Mouse (Mus musculus) midbrain, embryonic 11.5 days (tissue): ENCODE measurements around the gene Chd2. TPM values are rescaled to one million over a fixed set of nuclear protein-coding genes. Genes with fewer than 3 reads are reported as not detected.
"Not testable (repeated sequence)": the region's sequence is repeated elsewhere in the genome, so short reads cannot be mapped to it uniquely, and the experiment has no call there.

Experiments used
- ATAC-seq: fragments of 200-750 bp; cut with Nextera tagmentation; 2 replicates; pipeline ENCODE4 v1.8.0; 2017; ENCODE audit warnings: moderate TSS enrichment, moderate library complexity; ENCODE audit not compliant: low FRiP score
- DNase-seq: peaks from one replicate; pipeline ENCODE4 v3.0.0; 2015; ENCODE audit warnings: low spot score; ENCODE audit errors: missing footprints
- H3K27ac ChIP-seq: fragments of 300-500 bp; sonication (generic); 2 replicates; pipeline ENCODE4 v1.5.1; 2014; ENCODE audit warnings: low read depth, low read length
- H3K27me3 ChIP-seq: fragments of 300-500 bp; sonication (generic); 2 replicates; pipeline ENCODE4 v1.6.1; 2014; ENCODE audit warnings: mild to moderate bottlenecking, low read length, moderate library complexity, mixed read lengths; ENCODE audit not compliant: control insufficient read depth, insufficient read depth
- H3K36me3 ChIP-seq: fragments of 300-500 bp; sonication (generic); 2 replicates; pipeline ENCODE4 v1.6.1; 2014; ENCODE audit warnings: mild to moderate bottlenecking, low read length, moderate library complexity, mixed read lengths; ENCODE audit not compliant: control insufficient read depth, insufficient read depth
- H3K4me1 ChIP-seq: fragments of 300-500 bp; sonication (generic); 2 replicates; pipeline ENCODE4 v1.6.1; 2014; ENCODE audit warnings: low read length; ENCODE audit not compliant: control insufficient read depth, insufficient read depth
- H3K4me2 ChIP-seq: fragments of 300-500 bp; sonication (generic); 2 replicates; pipeline ENCODE4 v1.6.1; 2014; ENCODE audit warnings: mild to moderate bottlenecking, moderate library complexity
- H3K4me3 ChIP-seq: fragments of 300-500 bp; sonication (generic); 2 replicates; pipeline ENCODE4 v1.5.1; 2014; ENCODE audit warnings: low read depth, low read length
- H3K9ac ChIP-seq: fragments of 300-500 bp; sonication (generic); 2 replicates; pipeline ENCODE4 v1.6.1; 2014; ENCODE audit warnings: low read length
- H3K9me3 ChIP-seq: fragments of 300-500 bp; sonication (generic); 2 replicates; pipeline ENCODE4 v1.6.1; 2016; ENCODE audit warnings: low read length; ENCODE audit not compliant: control insufficient read depth
- WGBS: fragments of 180-500 bp; shearing (Covaris S2); extraction: QIAGEN DNeasy Blood & Tissue Kit; methylation state at CpG from one replicate; pipeline ENCODE4 v1.1.7; 2014; 5-methylcytosine and 5-hydroxymethylcytosine counted together
- polyA plus RNA-seq: library from polyadenylated mRNA; unstranded; fragments of >200 nt; fragmentation: Nextera tagmentation; extraction: Ambion mirVana; gene quantifications from 2 replicates; pipeline ENCODE4 v1.2.1, GENCODE M21; 2014

Chd2 gene
- polyA plus RNA-seq, 1 experiment from 2014 or later: 41.7 TPM

DNA sequence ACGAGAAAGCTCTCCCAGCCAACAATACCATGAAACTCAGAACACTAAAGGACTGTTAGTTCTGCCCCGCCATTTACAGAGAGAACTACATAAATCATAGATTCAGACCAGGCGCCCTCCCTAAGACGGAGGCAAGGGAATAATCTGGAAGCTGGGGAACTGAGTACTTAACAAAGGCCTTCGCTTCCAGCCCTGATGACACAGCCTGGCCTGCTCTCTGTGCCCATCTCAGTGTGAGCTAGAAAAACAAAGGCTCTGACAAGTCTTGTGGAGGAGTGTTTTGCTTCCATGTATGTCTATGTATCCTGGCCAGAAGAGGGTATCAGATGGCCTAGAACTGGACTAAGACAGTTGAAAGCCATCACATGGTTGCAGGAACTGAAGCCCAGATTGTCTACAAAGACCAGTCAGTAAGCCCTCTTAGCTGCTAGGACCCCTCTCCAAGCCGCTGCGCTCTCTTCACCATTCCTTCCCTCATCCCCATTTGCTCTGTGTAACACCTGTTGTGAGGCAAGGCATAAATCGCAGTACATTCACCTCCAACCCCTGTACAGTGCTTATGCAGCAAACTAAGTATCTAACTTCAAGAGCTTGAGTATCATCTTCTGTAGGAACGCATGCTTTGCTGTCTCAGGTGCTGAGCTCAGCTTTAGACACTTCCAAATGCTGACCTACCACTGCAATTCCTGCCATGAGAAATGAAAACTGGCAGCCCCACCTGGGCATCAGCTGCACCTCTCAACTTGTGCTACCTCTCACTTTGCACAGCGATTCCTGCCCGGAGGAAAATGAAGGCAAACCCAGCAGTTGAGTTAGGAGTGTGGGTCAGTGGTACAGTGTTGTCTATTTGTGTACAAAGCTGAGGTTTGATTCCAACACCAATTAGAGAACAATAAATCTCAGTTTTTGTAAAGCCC is 20.1 kb downstream of the Chd2 start:
- Histone ChIP-seq H3K27me3 (no peaks in the 10 kb centered on the region), H3K9me3 (no peaks in the 10 kb centered on the region), H3K4me1 (peaks cover 6% of the 10 kb centered on the region; the same call in 1 of the 2 replicates), H3K27ac (0 out of 2 replicates have a peak overlapping the region, but pooled peaks have one; percentile 35), H3K36me3 (peaks cover 11% of the 10 kb centered on the region), H3K9ac (0 out of 2 replicates have a peak overlapping the region, but pooled peaks have one; percentile 9), H3K4me2 (0 out of 2 replicates have a peak overlapping the region, but pooled peaks have one; percentile 4), H3K4me3 (no peak overlapping the region)
- ATAC-seq: no peak
- DNase-seq: no peak
- WGBS: 90% methylated on average over 11 of the region's 11 CpGs

DNA sequence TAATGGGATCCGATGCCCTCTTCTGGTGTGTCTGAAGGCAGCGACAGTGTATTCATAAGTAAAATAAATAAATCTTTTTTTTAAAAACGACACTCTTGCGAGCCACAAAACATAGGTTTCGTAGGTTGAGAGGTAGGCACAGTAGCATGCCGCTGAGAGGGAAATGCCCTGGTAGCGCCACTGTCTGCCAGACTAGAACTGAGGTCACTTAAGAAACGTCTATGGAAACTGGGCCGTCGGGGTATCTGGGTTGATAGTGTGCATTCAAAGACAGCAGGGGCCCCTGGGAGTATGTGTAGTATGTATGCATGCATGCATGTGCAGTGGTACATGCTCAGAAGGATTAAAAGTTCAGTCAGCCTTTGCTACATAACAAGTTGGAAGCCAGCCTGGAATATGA is 21.4 kb downstream of the Chd2 start:
- no peaks in the 10 kb centered on the region for H3K27me3 ChIP-seq
- no peak overlapping the region for H3K9ac ChIP-seq
- DNase-seq (no peak), ATAC-seq (no peak)
- H3K36me3 ChIP-seq: peaks cover 16% of the 10 kb centered on the region
- no peak overlapping the region for H3K4me2 ChIP-seq
- WGBS: 95% methylated on average over 10 of the region's 10 CpGs
- H3K9me3 ChIP-seq: no peaks in the 10 kb centered on the region
- H3K27ac ChIP-seq: no peak overlapping the region
- H3K4me1 ChIP-seq: peaks cover 6% of the 10 kb centered on the region; the same call in 1 of the 2 replicates
- no peak overlapping the region for H3K4me3 ChIP-seq

DNA sequence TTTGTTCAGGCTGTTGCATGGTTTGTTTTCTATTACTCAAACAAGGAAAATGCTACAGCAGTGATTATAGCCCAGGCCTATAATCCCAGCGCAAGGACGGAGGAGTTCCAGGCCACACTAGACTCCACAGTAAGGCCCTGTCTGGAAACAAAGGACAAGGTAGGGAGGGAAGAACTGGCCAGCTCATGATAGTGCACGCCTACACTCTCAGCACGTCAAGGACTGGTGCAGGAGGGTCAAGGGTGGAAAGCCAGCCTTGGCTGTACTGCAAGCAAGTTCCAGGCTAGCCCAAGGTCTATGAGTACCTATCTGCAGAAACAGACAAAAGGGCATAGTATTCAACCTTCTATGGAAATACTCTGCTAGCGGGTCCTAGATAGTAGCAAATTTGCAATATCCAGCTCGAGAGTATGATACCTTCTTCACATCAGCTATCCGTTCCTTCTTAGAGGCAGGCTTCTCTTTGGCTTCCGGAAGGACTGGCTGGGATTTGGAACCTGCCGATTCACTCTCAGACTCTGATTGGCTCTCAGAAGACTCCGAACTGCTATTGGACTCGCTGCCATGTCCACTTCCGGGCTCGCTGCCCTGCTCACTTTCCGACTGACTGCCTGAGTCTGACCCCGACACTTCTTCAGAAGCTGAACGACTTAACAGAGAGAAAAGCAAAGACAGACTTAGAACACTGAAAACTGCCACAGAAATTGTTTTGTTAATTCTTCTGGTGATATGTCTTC is 22.4 kb downstream of the Chd2 start:
- Histone ChIP-seq H3K4me3 (no peak overlapping the region), H3K4me2 (no peak overlapping the region), H3K9ac (no peak overlapping the region), H3K27me3 (no peaks in the 10 kb centered on the region), H3K9me3 (no peaks in the 10 kb centered on the region), H3K27ac (no peak overlapping the region; the same call in 1 of the 2 replicates), H3K4me1 (peaks cover 4% of the 10 kb centered on the region; the same call in 1 of the 2 replicates), H3K36me3 (peaks cover 19% of the 10 kb centered on the region)
- DNase-seq (no peak), ATAC-seq (no peak)
- 92% methylated on average over 16 of the region's 16 CpGs for WGBS

DNA sequence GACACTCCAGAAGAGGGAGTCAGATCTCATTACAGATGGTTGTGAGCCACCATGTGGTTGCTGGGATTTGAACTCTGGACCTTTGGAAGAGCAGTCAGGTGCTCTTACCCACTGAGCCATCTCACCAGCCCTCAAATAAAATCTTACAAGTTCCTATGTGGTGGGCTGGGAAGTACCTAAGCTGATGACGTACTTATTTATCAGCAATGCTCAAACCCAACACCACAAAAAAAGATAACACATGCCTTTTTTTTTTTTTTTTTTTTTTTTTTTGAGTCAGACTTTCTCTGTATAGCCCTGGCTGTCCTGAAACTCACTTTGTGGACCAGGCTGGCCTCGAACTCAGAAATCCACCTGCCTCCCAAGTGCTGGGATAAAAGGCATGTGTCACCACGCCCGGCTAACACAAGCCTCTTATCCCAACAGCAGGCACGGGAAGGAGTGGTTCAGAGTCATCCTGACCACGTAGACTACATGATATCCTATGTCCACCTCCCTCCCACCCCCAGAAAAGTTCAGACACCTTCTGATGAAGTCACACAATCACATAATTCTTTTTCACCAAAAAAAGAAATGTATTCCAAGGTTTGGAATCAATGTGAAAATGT is 23.2 kb downstream of the Chd2 start:
- H3K4me2 ChIP-seq, H3K4me1 ChIP-seq, H3K27ac ChIP-seq, H3K27me3 ChIP-seq, DNase-seq, H3K9me3 ChIP-seq, ATAC-seq, H3K4me3 ChIP-seq, H3K9ac ChIP-seq: not testable (repeated sequence)
- WGBS: 90% methylated on average over 6 of the region's 6 CpGs
- H3K36me3 ChIP-seq: peaks cover 23% of the 10 kb centered on the region

DNA sequence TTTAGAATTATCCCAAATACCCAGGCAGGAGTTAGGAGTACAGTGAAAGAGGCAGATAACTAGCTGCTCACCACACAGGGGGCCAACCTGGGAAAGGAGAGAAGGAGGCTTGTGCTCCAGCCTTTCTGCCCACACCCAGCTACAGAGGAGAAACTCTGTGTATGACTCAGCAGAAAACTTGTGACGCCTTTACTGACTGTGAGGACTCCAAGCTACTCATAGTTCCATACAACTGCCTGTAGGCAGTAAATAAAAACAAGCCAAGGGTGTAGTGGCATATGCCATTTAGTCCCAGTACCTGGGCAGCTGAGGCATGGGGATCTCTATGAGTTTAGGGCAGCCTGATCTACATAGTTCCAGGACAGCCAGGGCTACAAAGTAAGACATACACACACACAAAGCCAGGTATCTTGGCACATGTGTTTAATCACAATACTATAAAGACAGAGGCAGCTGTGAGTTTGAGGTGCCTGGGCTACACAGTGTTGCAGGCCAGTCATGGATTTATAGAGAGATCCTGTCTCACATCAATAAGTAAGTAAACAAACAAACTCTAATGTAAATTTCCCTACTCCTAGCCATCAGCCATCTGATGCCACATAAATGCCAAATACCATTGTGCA is 24.1 kb downstream of the Chd2 start:
- H3K27me3 ChIP-seq: no peaks in the 10 kb centered on the region
- no peak overlapping the region for H3K4me3 ChIP-seq
- no peak overlapping the region for H3K9ac ChIP-seq
- H3K4me1 ChIP-seq: peaks cover 4% of the 10 kb centered on the region; the same call in 1 of the 2 replicates
- H3K9me3 ChIP-seq: no peaks in the 10 kb centered on the region
- no peak overlapping the region for H3K4me2 ChIP-seq
- DNase-seq (no peak), ATAC-seq (no peak)
- WGBS: 79% methylated on average over 1 of the region's 1 CpGs
- H3K27ac ChIP-seq: no peak overlapping the region
- peaks cover 28% of the 10 kb centered on the region for H3K36me3 ChIP-seq

DNA sequence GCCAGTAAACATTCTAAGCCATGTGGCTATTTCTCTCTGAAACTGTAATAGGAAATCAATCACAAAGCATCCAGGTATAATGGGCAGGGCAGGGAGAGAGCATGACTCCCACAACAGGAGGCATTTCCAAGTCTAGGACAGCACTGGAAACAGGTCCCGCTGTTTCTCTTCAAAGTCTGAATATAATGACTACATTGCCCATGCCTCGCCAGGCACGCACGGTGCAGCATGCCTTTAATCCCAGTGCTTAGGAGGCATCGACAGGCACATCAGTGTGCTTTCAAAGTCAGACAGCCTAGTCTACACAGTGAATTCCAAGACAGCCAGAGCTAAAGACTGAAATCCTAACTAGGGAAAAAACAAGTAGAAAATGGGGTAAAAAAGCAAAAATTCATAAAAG is 24.8 kb downstream of the Chd2 start:
- no peak for DNase-seq
- WGBS: 80% methylated on average over 5 of the region's 5 CpGs
- no peak overlapping the region for H3K4me3 ChIP-seq
- H3K27ac ChIP-seq: no peak overlapping the region
- H3K9me3 ChIP-seq: no peaks in the 10 kb centered on the region
- H3K36me3 ChIP-seq: peaks cover 30% of the 10 kb centered on the region
- H3K4me1 ChIP-seq: peaks cover 4% of the 10 kb centered on the region; the same call in 1 of the 2 replicates
- H3K4me2 ChIP-seq: no peak overlapping the region
- H3K9ac ChIP-seq: no peak overlapping the region
- ATAC-seq: no peak
- H3K27me3 ChIP-seq: no peaks in the 10 kb centered on the region

DNA sequence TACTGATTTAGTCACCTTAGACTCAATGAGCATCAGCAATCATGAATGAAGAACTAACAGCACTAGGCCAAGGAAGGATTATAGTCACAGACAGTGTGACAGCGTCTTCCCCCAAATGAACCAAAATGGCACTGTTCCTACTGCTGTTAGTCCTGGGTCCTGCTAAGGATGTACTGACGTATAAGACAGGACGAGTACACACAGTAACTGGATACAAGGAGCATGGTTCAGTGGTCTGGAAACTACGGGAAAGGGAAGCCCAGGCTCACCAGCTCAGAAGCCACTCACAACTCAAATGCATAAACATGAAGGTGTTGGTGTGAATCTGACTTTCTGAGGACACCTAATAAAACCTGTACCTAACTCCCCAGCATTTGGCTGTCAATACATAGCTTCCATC is 27.1 kb downstream of the Chd2 start:
- DNase-seq (no peak), ATAC-seq (no peak)
- H3K9me3 ChIP-seq: no peaks in the 10 kb centered on the region
- 84% methylated on average over 4 of the region's 4 CpGs for WGBS
- no peaks in the 10 kb centered on the region for H3K27me3 ChIP-seq
- H3K4me3 ChIP-seq: no peak overlapping the region
- no peak overlapping the region for H3K27ac ChIP-seq
- H3K9ac ChIP-seq: no peak overlapping the region
- H3K4me2 ChIP-seq: no peak overlapping the region
- peaks cover 38% of the 10 kb centered on the region for H3K36me3 ChIP-seq
- H3K4me1 ChIP-seq: no peaks in the 10 kb centered on the region

DNA sequence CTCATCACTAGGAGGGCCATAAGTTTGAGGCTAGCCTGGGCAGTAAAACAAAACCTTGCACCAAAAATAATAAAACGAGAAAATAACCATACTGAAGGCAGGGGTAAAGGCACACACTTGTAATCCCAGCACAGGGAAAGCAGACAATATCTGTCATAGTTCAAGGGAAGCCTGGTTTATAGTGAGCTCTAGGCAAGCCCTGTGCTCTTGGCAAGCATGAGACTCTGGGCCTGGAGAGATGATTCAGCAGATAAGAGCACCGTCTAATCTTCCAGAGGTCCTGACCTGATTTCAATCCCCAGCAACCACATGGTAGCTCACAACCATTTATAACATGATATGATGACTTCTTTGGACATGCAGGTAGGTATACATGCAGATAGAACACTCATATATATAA is 29.2 kb downstream of the Chd2 start:
- 83% methylated on average over 2 of the region's 2 CpGs for WGBS
- no peak overlapping the region for H3K27ac ChIP-seq
- H3K9me3 ChIP-seq: no peaks in the 10 kb centered on the region
- DNase-seq (no peak), ATAC-seq (no peak)
- peaks cover 38% of the 10 kb centered on the region for H3K36me3 ChIP-seq
- no peaks in the 10 kb centered on the region for H3K4me1 ChIP-seq
- H3K9ac ChIP-seq: no peak overlapping the region
- no peak overlapping the region for H3K4me3 ChIP-seq
- no peak overlapping the region for H3K4me2 ChIP-seq
- no peaks in the 10 kb centered on the region for H3K27me3 ChIP-seq
